Mouse (Mus musculus) lung, adult 18-20 months (tissue): Measurements from ENCODE around the gene Dld.

Experiments used
- DNase-seq, 2 experiments: peaks; one replicate each; pipeline ENCODE4 v3.0.0; 2022; ENCODE audit warnings: mixed read lengths in 2 of 2

Dld gene

DNA sequence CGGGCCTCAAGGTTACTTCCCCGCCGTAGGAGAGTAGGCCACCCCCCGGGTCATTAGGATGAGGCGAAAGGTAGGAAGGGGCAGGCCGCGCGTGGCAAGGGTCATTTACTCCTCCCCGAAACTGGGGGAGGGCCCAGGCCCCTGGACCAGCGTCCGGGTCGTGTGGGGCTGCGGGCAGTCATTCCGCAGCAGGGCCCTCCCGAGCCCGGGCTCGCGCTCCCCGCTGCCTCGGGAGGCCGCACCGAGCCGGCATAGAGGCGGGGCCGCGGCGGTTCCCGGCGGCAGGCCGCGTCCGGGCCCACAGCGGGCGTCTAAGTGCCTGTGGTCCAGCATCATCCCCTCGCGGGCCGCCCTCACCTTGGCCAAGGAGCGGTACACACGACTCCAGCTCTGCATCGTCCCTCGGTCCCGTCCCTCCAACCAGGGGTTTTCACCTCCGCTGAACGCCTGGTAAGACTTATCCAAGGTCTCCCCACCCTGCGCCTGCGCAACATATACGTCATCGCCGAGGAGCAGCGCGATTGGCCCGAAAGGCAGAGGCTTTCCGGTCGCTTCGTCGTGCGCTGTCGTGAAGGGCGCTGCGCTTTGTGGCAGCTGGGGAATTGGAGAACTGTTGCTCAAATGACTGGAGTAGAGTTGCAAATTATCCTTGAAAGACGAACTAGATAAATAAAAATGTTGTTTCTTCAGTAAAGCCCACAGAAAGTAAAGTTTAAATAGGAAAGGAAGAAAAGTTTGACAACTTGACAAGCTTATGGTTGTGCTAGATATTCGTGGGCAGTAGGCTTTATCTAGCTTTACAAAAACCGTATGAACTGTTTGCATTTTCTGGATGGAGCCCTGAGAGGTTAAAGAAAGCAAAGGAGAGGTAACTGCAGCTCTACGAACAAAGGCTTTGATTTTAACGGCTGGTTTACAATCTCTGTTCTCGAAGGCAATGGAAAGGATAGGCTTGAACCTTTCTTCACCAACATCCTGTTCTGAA, at the start of gene Dld:
Gene Dld, minus strand, starts transcription at position 510 of the 985 bp plus-strand sequence.
- DNase-seq = peak; percentile 97 to 98

DNA sequence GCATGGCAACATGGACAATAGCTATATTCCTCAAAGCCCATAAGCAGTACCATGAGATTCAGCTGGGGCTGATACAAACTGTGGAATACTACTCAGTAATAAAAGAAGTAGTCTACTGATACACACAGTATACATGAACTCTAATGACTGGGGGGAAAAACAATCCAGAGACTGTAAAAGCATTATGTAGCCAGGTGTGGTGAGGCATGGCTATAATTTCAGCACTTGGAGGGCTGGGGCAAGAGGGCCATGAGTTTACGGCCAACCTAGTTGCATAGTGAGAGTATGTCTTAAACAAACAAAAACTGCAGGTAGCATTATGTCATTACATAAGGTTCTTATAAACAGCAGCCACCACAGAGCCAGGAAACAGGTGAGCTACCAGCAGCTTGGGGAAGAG, 49.6 kb upstream of the Dld start:
- no peak for DNase-seq

DNA sequence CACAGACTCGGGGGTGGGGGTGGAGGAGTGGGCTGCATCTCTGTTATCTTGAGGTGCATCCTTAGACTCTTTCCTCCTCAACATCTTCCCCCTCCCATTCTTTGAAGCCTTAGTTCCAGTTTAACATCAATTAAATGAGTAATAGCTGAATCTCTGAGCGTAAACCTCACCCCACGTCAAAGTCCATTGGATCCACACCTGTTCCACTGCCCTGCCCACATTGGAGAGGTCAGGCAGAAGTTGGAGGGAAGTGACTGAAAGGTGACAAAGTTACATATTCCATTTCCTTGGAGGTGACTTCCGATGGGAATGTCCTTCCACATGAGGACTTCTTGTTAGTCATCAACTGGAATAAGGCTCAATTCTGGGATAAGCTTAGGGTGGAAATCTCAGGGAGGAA, 46.5 kb upstream of the Dld start:
- DNase-seq = no peak

DNA sequence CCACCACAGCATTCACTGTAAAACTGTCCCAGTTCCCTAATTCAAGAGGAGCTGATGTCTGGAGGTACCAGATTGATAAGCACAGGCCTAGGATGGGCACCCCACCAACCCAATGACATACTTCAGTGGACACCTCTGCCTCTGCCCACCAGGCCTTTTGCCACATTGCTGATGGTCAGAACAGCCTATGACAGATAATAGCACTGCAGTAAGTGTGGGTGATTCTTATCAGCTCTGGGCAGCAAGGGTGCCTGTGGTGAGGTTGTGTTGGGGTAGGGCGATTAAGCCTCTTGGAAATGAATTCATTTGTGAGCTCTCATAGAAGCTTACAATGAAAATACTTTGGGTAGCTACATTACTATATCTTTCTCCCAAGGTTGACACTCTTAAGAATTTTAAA, 44.6 kb upstream of the Dld start:
- DNase-seq = no peak

DNA sequence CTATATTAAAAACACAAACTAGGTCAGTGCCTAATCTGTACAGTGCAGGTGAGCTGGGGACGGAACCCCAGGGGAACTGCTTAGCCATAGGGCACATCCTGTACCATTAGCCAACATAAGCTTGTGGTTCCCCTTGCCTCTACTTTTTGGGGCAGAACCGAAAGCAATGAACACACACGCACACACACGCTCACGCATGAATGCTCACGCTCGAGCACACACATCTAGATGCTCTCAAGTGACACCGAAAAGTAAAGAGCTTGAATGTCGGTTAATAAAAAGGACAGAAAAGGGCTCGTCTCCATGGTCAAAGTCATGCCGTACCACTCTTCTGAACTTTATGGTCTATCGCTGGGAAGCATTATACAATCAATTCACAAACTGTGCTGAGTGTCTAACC, 40.4 kb upstream of the Dld start:
- no peak for DNase-seq

GRCm38 (mm10) chr12:31390571-31390970, 39.3 kb upstream of the Dld start, which contains the start of gene Slc26a3:
TSS of gene Slc26a3 (plus strand) at chr12:31390871.
- DNase-seq = no peak

DNA sequence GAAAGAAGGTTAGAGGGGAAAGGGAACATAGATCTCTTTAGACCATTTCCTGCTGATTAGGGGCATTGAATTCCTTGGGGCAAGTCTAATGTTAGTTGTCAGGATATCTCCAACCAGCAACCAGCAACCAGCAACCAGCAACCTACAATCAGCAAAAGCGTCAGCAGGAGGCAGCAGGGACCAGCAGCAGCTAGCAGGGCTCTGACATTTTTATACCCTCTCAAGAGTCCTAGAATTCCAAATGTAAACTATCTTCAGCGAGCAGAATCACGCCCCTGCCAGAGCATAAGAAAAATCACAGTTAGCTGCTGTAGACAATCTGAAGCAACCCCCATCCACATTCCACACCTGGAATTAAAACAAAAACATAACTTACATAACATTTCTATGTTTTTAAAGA, 36.0 kb upstream of the Dld start:
- peak in 1 of 2 experiments; percentile 6 for DNase-seq

DNA sequence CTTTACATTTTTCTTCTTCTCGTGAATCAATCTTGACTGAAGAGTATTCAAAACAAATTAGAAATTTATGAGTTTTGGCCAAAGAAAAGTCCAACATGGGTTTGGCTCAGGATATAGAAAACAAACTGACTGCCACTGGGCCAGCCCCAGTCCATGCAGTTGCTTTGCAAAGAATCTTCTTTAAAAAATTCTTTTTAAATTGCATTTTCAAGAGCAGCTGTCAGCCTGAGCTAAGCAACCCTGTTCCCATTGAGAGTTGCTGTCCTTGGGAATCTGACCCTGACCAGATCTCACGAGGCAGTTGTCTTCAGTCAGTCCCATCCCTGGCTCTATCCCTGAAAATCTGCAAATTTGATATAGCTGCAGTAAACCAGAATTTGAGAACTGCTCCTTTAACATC, 31.2 kb upstream of the Dld start:
- no peak for DNase-seq

DNA sequence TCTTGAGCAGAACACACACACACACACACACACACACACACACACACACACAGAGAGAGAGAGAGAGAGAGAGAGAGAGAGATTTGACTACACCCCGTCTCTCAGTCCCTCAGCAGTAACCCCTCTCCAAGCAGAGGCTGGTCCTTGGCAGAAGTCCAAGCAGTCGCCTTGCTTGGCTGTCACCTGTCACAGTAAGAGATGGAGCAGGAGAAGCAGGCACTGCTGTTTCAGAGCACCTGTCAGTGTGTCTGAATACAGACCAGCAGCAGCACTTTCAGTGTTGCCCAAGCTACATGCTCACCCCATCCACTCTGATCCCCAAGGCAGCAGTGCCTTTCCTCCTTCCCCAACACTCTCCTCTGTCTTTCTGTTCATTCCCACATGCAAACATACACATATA, 29.6 kb upstream of the Dld start:
- peak in 1 of 2 experiments; percentile 2 for DNase-seq

GRCm38 (mm10) chr12:31377241-31377640, 26.0 kb upstream of the Dld start:
- peak in 1 of 2 experiments; percentile 5 for DNase-seq

- peak in 1 of 2 experiments; percentile 21 for DNase-seq
Observed at GRCm38 (mm10) chr12:31376326-31376950, 25.2 kb upstream of the Dld start.

- DNase-seq = no peak
Observed at GRCm38 (mm10) chr12:31375283-31375615, 24.0 kb upstream of the Dld start.

DNA sequence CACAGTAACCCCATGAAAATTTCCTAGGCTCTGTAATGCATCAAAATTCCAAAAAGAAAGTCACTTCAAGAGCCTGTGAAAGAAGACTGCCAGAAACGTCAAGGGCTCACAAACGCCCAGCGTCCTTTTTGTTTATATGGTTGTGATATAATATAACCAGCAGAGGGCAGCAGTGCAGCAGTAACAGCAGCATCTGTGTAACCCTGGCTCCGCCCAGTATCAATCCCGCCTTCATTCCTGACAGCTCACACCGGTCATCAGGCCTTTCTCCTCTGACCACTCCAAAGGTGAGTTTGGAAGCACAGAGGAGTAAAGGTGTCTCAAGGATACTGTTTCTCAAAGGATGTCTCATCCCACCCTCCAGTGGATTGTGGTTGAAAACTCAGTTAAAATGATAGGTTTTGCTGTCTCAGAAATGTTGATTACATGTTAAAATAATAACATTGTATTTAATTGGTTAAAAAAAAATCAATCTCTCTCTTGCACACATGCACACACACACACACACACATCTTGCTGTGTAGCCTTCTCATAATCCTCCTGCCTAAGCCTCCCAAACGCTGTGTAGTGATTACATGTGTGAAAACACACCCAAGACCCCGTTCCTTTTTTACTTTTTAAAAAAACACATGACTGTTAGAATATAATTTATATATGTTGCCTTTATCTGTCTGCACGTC, 23.5 kb upstream of the Dld start:
- DNase-seq = peak; percentile 64 to 75

GRCm38 (mm10) chr12:31369656-31370055, 18.4 kb upstream of the Dld start:
- DNase-seq = no peak

- no peak for DNase-seq
Observed at GRCm38 (mm10) chr12:31369118-31369517, 17.9 kb upstream of the Dld start.

- no peak for DNase-seq
Observed at GRCm38 (mm10) chr12:31367721-31368120, 16.5 kb upstream of the Dld start.

GRCm38 (mm10) chr12:31366428-31366827, 15.2 kb upstream of the Dld start:
- DNase-seq = no peak

GRCm38 (mm10) chr12:31350191-31350943, 886 bp downstream of the Dld start:
- no peak for DNase-seq

DNA sequence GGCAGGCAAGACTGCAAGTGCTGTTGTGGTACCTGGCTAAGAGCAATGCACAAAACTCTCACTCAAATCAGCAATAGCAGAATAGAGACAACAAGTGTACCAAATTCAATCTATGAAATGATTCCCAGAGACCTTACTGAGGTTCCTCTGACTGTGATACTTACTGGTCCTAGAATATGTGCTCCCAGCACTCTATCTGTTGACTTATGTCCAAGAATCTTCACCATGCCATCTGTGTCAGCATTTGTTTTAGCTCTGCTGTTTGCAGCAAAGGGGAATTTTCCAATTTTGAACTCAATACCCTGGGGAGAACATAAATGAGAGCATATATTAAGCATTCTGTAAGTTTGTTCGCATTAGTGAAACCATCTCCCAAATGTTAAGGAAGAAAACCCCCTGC, 18.0 kb downstream of the Dld start:
- DNase-seq = no peak

DNA sequence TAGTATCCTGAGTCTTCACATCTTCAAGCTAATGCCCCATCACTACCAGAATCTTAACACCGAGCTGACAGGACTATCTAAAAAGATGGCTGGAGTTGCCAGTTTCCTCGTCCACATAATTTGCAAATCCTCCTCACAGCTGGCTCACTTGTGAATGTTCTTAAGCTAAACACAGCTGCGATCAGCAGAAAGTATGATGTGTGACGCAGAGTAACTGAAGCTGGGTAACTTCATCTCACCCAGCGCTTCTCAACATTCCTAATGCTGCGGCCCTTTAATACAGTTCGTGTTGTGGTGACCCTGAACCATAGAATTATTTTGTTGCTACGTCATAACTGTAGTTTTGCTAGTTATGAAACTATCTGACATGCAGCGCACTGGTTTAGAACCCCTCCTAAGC, 24.1 kb downstream of the Dld start:
- no peak for DNase-seq

DNA sequence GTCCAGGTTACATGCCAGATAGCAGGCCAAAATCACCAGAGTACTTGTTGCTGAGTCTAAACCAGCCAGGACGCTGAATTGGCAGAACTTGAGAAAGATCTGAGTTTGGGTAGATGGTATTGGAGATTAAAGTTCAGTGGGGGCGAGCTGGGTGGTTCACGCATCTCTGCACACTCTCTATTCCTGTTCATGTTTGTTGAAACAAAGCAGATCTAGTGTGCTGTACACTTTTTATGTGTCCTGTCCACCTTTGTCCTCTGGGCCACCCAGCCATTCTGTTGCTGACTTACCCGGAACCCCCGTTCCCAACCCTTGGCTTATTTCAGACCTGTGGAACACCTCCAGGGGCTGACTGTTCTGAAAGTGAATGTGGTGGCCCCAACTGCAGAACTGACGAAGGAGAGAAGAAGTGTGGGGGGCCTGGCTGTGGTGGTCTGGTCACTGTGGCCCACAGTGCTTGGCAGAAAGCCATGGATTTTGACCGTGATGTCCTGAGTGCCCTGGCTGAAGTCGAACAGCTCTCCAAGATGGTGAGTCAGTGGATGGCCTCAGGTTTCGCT, 28.0 kb downstream of the Dld start:
- no peak for DNase-seq

DNA sequence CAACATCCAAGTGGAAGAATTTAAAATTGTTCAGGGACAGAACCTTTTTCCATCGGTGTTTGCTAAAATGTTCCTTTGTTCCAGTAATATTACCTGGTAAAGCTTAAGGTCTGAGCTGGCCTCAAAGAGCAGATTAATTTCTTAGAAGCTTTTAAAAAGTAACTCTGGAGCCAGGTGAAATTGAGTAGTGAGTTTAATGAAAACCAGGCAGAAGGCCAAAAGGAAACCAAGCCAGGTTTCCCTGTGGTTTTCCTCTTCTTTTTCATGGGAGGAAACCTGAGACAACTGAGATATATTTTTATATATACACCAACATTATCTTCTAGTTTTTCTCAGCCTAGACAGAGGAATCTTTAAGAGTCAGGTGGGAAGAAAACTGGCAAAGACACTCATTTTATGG, 29.7 kb downstream of the Dld start:
- DNase-seq = no peak

DNA sequence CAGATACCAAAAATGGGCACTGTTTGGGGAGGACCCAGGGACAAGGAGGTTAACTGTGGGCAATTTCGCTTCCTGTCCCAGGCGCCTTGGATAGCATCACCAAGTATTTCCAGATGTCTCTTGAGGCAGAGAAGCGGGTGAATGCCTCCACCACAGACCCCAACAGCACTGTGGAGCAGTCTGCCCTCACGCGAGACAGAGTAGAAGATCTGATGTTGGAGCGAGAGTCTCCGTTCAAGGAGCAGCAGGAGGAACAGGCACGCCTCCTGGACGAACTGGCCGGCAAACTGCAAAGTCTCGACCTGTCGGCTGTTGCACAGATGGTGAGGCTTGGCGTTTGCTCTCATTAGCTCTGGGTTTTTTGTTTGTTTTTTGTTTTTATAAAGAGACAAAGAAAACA, 30.4 kb downstream of the Dld start:
- DNase-seq = no peak
